Mouse (Mus musculus) CH12F3 (cell line): ENCODE measurements around the gene Mrln.

Experiments
- in situ Hi-C: fragments of 300-500 bp; cut with MboI; formaldehyde crosslinking; loops from 2 replicates; pipeline ENCODE4 v1.14.3; 2020; ENCODE audit warnings: low sequenced_read_pairs

The Mrln gene

DNA sequence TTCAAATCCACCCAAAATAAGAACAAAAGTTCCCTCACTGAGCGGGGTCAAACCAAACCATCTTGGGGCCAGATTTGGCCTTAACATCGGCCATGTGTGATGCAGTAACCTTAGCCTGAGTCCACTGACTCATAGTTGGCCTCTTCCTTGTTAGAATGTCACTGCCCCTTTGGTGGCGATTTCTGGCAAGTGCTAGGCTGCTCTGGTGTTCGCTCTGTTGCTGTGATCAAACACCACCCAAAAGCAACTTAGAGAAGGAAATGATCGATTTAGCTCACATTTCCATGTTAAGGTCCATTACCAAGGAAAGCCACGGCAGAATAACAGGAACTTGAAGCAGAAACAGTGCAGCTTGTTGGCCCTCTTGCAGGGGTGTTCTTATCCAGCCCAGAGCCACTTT is 46.3 kb downstream of the Mrln start:
- in situ Hi-C loops = no loop called here

- in situ Hi-C loops = no loop called here
These were observed 50.2 kb downstream of the Mrln start for GRCm38 (mm10) chr10:70254666-70255065.

- in situ Hi-C loops = no loop called here
These were observed 51.2 kb downstream of the Mrln start for GRCm38 (mm10) chr10:70255601-70256210.

GRCm38 (mm10) chr10:70257029-70257428 is 52.6 kb downstream of the Mrln start:
- in situ Hi-C loops = no loop called here

DNA sequence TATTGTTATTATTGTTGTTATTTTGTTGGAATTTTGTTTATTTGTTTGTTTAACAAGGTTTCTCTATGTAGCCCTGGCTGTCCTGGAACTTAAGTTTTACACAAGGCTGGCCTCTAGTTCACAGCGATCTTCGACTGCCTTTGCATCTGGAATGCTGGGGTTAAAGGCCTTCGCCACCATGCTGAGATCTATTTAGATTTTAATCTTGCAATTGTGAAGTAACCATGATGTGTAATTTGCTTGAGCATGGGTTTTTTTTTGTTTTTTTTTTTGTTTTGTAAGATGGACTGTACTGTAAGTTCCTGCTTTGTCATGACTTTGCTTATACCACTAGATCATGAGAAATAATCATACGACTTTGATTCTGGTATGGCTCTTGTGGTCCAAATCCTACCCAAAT is 56.4 kb downstream of the Mrln start:
- in situ Hi-C loops = no loop called here

DNA sequence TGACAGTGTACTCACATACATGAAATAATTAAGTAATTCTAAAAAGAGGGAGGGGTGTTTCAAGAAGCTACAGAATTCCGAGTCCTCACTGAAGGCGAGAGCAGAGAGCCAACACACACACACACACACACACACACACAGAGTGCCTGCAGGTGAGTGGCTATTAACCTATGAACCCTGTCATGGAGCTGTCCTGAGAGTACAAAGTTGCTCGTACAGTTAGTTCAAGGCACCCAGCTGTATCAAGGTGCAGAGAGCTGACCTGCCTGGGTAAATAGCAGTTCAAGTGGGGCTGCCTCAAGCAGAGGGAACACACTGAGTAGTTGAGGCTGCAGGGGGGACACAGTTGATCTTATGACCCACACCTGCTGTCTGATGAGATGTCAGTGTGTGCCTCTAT is 57.6 kb downstream of the Mrln start:
- in situ Hi-C loops = no loop called here

DNA sequence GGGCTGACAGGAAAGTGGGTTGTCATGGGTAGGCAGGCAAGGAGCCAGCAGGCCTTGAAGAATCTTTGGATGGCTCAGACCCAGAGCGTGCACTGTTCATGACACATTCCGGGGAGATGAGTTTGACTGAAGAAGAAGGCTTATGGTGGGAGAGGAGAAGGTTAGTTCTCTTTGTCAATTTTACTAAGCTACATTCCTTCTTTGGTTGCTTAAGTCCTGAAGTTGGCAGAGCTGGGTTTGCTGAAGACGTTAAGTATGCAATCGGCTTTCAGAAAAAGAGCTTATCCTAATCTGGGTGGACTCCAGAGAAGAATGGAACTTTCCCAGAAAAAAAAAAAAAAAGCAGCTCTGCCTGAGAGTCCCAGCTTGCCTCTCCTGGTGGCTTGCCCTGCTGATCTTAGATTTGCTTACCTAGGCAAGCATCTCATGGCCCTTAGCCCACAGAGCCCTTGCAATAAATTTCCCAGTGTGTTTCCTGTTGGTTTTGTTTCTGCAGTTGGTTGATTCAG is 59.3 kb downstream of the Mrln start:
- in situ Hi-C loops = no loop called here

DNA sequence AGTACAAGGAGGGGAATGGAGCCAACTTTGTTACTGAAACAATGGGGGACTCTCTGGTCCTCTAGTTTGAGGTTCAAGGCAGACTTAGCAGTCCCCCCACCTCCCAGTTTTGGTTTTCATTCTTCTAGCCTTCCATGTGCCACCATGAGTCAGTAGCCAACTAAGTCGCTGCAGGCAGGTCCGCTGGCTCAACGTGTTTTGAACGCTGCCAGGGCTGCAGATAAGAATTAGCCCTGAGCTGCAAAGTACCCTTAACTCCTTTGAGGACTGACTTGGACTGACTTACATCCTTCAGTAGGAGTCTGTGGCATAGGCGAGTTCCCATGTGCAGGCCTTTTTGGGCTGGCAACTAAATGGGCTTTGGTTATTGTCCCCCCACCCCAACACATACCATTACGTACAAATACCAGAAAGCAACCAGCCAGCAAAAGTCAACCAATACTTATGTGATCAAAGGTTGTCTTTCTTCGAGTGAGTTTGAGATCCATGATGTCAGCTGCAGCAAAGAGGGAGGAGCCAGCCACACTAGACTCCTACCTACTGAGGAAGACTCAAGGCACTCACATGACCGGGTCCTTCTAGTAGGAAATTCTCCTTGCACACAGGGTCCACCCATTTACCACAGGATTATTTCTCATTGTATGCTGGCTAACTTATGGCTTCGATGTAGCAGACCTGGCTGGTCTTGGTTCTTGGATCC is 60.0 kb downstream of the Mrln start:
- in situ Hi-C loops = no loop called here

DNA sequence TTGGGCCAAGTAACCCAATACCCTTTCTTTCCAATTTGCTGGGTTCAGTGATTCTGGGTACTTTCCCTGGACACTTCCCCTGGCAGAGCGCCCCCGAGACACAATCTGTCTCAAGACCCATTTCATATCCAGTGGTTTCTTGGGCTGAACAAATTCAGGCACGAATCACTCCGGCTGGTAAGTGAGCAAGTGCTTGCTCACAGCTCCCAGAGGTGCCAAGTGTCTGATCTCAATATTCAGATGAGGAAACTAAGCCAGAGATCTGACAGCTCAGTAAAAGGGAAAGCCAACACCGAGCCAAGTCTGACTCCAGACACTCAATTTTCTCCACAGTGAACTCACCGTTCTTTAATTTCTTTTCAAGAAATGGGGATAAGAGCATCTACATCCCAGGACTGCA is 62.0 kb downstream of the Mrln start:
- in situ Hi-C loops = no loop called here

DNA sequence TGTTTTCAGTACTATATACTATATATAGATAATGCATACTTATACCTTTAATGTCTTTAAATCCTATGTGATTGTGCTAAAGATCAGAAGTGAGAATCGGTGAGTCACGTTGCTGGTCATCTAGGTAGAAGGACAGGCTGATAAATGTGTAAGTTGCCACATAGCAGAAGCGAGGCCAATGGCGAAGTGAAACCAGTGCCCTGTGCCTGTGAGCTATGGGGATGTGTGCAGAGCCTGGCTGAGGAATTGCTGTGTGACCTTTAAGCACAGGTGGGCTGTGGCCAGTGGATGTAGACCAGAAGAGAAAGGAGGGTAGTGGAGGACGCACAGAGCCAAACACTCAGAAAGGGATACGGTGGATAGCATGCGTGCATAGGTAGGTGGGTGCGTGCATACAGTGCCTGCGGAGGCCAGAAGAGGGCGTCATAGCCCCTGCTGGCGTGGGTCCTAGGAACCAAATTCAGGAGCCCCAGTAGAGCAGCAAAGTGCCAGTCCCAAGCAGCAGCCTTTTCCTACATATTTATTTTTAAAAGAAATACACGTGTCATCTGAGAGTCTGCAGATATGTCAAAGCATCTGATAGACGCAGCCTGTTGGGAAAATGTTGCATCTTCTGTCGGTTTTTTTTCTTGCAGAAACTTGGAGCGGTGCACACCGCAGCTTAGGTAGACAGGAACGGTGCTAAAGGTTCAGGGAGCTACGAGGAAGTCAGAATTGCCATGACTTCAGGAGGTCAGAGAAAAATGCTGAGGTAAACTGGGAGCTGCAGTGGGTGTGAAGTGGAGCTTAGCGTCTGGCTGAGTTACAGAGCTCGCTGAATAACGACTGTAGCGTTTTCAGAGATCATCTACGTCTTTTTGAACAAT is 64.3 kb downstream of the Mrln start:
- in situ Hi-C loops = no loop called here
